Mouse (Mus musculus): ENCODE data around the gene 1700122O11Rik.

GRCm38 (mm10) chr17:48039232-48039866, 1.3 kb upstream of the 1700122O11Rik start:
- no peak for TF ChIP-seq GATA1 (IDR thresholded peaks at IDR 0.05; ENCODE audit: borderline replicate concordance, low read length)
- no peak for TF ChIP-seq FLI1 (IDR thresholded peaks at IDR 0.05; ENCODE audit: low read length)

All from megakaryocyte, embryonic 14.5 days (primary cell).